Mouse (Mus musculus) hindbrain, embryonic 13.5 days (tissue): ENCODE results near the gene Hps3. TPM values are rescaled to one million over a fixed set of nuclear protein-coding genes. Genes with fewer than 3 reads are reported as not detected.
"Not testable (repeated sequence)": the region's sequence is repeated elsewhere in the genome, so short reads cannot be mapped to it uniquely, and the experiment has no call there.

Source experiments
- ATAC-seq: fragments of 200-750 bp; cut with Nextera tagmentation; 2 replicates; pipeline ENCODE4 v1.8.0; 2017; ENCODE audit warnings: moderate TSS enrichment; ENCODE audit not compliant: low FRiP score
- H3K27ac ChIP-seq: fragments of 300-500 bp; sonication (generic); 2 replicates; pipeline ENCODE4 v1.5.1; 2015; ENCODE audit warnings: inconsistent platforms, mild to moderate bottlenecking, moderate library complexity
- H3K27me3 ChIP-seq: fragments of 300-500 bp; sonication (generic); 2 replicates; pipeline ENCODE4 v1.6.1; 2015; ENCODE audit warnings: mild to moderate bottlenecking, inconsistent platforms
- H3K36me3 ChIP-seq: fragments of 300-500 bp; sonication (generic); 2 replicates; pipeline ENCODE4 v1.6.1; 2015; ENCODE audit warnings: mild to moderate bottlenecking, inconsistent platforms
- H3K4me1 ChIP-seq: fragments of 300-500 bp; sonication (generic); replicated peaks from 2 replicates; pipeline ENCODE4 v1.6.1; 2015; ENCODE audit warnings: inconsistent platforms
- H3K4me2 ChIP-seq: fragments of 300-500 bp; sonication (generic); 2 replicates; pipeline ENCODE4 v1.6.1; 2015; ENCODE audit warnings: inconsistent platforms, mild to moderate bottlenecking, moderate library complexity
- H3K4me3 ChIP-seq: fragments of 300-500 bp; sonication (generic); 2 replicates; pipeline ENCODE4 v1.5.1; 2015; ENCODE audit warnings: mild to moderate bottlenecking, inconsistent platforms
- H3K9ac ChIP-seq: fragments of 300-500 bp; sonication (generic); 2 replicates; pipeline ENCODE4 v1.6.1; 2015; ENCODE audit warnings: mild to moderate bottlenecking, inconsistent platforms
- H3K9me3 ChIP-seq: fragments of 300-500 bp; sonication (generic); 2 replicates; pipeline ENCODE4 v1.6.1; 2016; ENCODE audit warnings: inconsistent platforms
- WGBS: fragments of 180-500 bp; shearing (Covaris S2); methylation state at CpG from one replicate; pipeline ENCODE4 v1.1.7; 2015; 5-methylcytosine and 5-hydroxymethylcytosine counted together
- polyA plus RNA-seq: library from polyadenylated mRNA; unstranded; fragments of >200 nt; fragmentation: Nextera tagmentation; extraction: Ambion mirVana; gene quantifications from 2 replicates; pipeline ENCODE4 v1.2.1, GENCODE M21; 2015

The Hps3 gene
- polyA plus RNA-seq, 1 experiment from 2014 or later = 13.8 TPM

- H3K4me3 ChIP-seq = no peak overlapping the region
- ATAC-seq = no peak
- WGBS = 87% methylated on average over 5 of the region's 5 CpGs
These were observed 7.3 kb downstream of the Hps3 start for GRCm38 (mm10) chr3:20027788-20028187.

GRCm38 (mm10) chr3:20026996-20027689 lies 8.0 kb downstream of the Hps3 start:
- H3K4me2 ChIP-seq = no peak overlapping the region
- no peaks in the 10 kb centered on the region for H3K4me1 ChIP-seq
- H3K9me3 ChIP-seq = no peaks in the 10 kb centered on the region
- no peak overlapping the region for H3K9ac ChIP-seq
- no peak overlapping the region for H3K4me3 ChIP-seq
- no peaks in the 10 kb centered on the region for H3K27me3 ChIP-seq
- peaks cover 55% of the 10 kb centered on the region for H3K36me3 ChIP-seq
- no peak for ATAC-seq
- no peak overlapping the region for H3K27ac ChIP-seq
- 93% methylated on average over 8 of the region's 8 CpGs for WGBS

More at GRCm38 (mm10) chr3:20027788-20028187, 7.3 kb downstream of the Hps3 start:
- H3K4me1 ChIP-seq = no peaks in the 10 kb centered on the region
- H3K4me2 ChIP-seq = no peak overlapping the region
- no peaks in the 10 kb centered on the region for H3K27me3 ChIP-seq
- H3K9me3 ChIP-seq = no peaks in the 10 kb centered on the region
- H3K9ac ChIP-seq = no peak overlapping the region
- no peak overlapping the region for H3K27ac ChIP-seq
- H3K36me3 ChIP-seq = peaks cover 49% of the 10 kb centered on the region

- no peaks in the 10 kb centered on the region for H3K27me3 ChIP-seq
- no peak for ATAC-seq
- H3K9me3 ChIP-seq = no peaks in the 10 kb centered on the region
- no peak overlapping the region for H3K27ac ChIP-seq
- H3K36me3 ChIP-seq = peaks cover 60% of the 10 kb centered on the region
- H3K4me3 ChIP-seq = no peak overlapping the region
- no peak overlapping the region for H3K4me2 ChIP-seq
- H3K9ac ChIP-seq = no peak overlapping the region
- H3K4me1 ChIP-seq = no peaks in the 10 kb centered on the region
These were observed 8.6 kb downstream of the Hps3 start for GRCm38 (mm10) chr3:20026481-20026880.

- Histone ChIP-seq H3K27ac (no peak overlapping the region), H3K36me3 (peaks cover 72% of the 10 kb centered on the region)
- 52% methylated on average over 1 of the region's 1 CpGs for WGBS
These were observed 11.3 kb downstream of the Hps3 start for GRCm38 (mm10) chr3:20023832-20024231.

GRCm38 (mm10) chr3:20018076-20018475 lies 17.0 kb downstream of the Hps3 start:
- no peak for ATAC-seq
- Histone ChIP-seq H3K9me3 (no peaks in the 10 kb centered on the region), H3K27ac (no peak overlapping the region), H3K27me3 (no peaks in the 10 kb centered on the region), H3K4me3 (no peak overlapping the region), H3K9ac (no peak overlapping the region), H3K36me3 (peaks cover 73% of the 10 kb centered on the region), H3K4me2 (no peak overlapping the region), H3K4me1 (no peaks in the 10 kb centered on the region)
- WGBS = 92% methylated on average over 8 of the region's 8 CpGs

More at GRCm38 (mm10) chr3:20023832-20024231, 11.3 kb downstream of the Hps3 start:
- Histone ChIP-seq H3K9ac (no peak overlapping the region), H3K4me2 (no peak overlapping the region), H3K4me1 (no peaks in the 10 kb centered on the region), H3K9me3 (no peaks in the 10 kb centered on the region), H3K27me3 (no peaks in the 10 kb centered on the region), H3K4me3 (no peak overlapping the region)
- no peak for ATAC-seq

GRCm38 (mm10) chr3:20014454-20014853 lies 20.7 kb downstream of the Hps3 start:
- Histone ChIP-seq H3K4me1 (no peaks in the 10 kb centered on the region), H3K9ac (no peak overlapping the region), H3K27me3 (no peaks in the 10 kb centered on the region), H3K4me2 (no peak overlapping the region), H3K27ac (no peak overlapping the region), H3K9me3 (no peaks in the 10 kb centered on the region), H3K4me3 (no peak overlapping the region), H3K36me3 (peaks cover 66% of the 10 kb centered on the region)
- peak; percentile 66; the same call in 1 of the 2 replicates for ATAC-seq
- 97% methylated on average over 2 of the region's 2 CpGs for WGBS

- H3K36me3 ChIP-seq = peaks cover 53% of the 10 kb centered on the region
- not testable (repeated sequence) for H3K27me3 ChIP-seq, ATAC-seq, H3K9me3 ChIP-seq, H3K9ac ChIP-seq, H3K4me2 ChIP-seq, H3K27ac ChIP-seq, H3K4me1 ChIP-seq, H3K4me3 ChIP-seq
- WGBS = 84% methylated on average over 7 of the region's 7 CpGs
These were observed 24.2 kb downstream of the Hps3 start for GRCm38 (mm10) chr3:20010905-20011304.

GRCm38 (mm10) chr3:20010464-20010863 lies 24.7 kb downstream of the Hps3 start:
- no peak overlapping the region for H3K4me3 ChIP-seq
- H3K27ac ChIP-seq = no peak overlapping the region
- H3K4me1 ChIP-seq = no peaks in the 10 kb centered on the region
- no peak overlapping the region for H3K9ac ChIP-seq
- ATAC-seq = no peak
- H3K36me3 ChIP-seq = peaks cover 49% of the 10 kb centered on the region
- H3K27me3 ChIP-seq = no peaks in the 10 kb centered on the region
- H3K9me3 ChIP-seq = no peaks in the 10 kb centered on the region
- WGBS = 90% methylated on average over 9 of the region's 9 CpGs
- H3K4me2 ChIP-seq = no peak overlapping the region

GRCm38 (mm10) chr3:20007759-20008158 lies 27.4 kb downstream of the Hps3 start:
- Histone ChIP-seq H3K9me3 (no peaks in the 10 kb centered on the region), H3K4me3 (no peak overlapping the region), H3K27ac (no peak overlapping the region), H3K27me3 (no peaks in the 10 kb centered on the region), H3K36me3 (peaks cover 39% of the 10 kb centered on the region), H3K4me2 (no peak overlapping the region), H3K9ac (no peak overlapping the region), H3K4me1 (no peaks in the 10 kb centered on the region)
- 91% methylated on average over 5 of the region's 5 CpGs for WGBS
- ATAC-seq = no peak

GRCm38 (mm10) chr3:20007275-20007674 lies 27.8 kb downstream of the Hps3 start:
- no peak overlapping the region for H3K4me2 ChIP-seq
- H3K4me3 ChIP-seq = no peak overlapping the region
- no peak overlapping the region for H3K27ac ChIP-seq
- no peaks in the 10 kb centered on the region for H3K9me3 ChIP-seq
- ATAC-seq = no peak
- H3K9ac ChIP-seq = no peak overlapping the region
- peaks cover 39% of the 10 kb centered on the region for H3K36me3 ChIP-seq
- H3K4me1 ChIP-seq = no peaks in the 10 kb centered on the region
- 95% methylated on average over 4 of the region's 4 CpGs for WGBS
- no peaks in the 10 kb centered on the region for H3K27me3 ChIP-seq

GRCm38 (mm10) chr3:20005611-20006010 lies 29.5 kb downstream of the Hps3 start:
- Histone ChIP-seq H3K4me2 (no peak overlapping the region), H3K4me1 (no peaks in the 10 kb centered on the region), H3K27me3 (no peaks in the 10 kb centered on the region), H3K4me3 (no peak overlapping the region), H3K36me3 (peaks cover 41% of the 10 kb centered on the region), H3K9me3 (no peaks in the 10 kb centered on the region), H3K9ac (no peak overlapping the region), H3K27ac (no peak overlapping the region)
- WGBS = 82% methylated on average over 1 of the region's 1 CpGs
- ATAC-seq = no peak

- no peak for ATAC-seq
- H3K4me2 ChIP-seq = no peak overlapping the region
- H3K27me3 ChIP-seq = no peaks in the 10 kb centered on the region
- 90% methylated on average over 8 of the region's 8 CpGs for WGBS
- no peaks in the 10 kb centered on the region for H3K9me3 ChIP-seq
- H3K9ac ChIP-seq = no peak overlapping the region
- H3K36me3 ChIP-seq = peaks cover 40% of the 10 kb centered on the region
- no peaks in the 10 kb centered on the region for H3K4me1 ChIP-seq
- no peak overlapping the region for H3K27ac ChIP-seq
- H3K4me3 ChIP-seq = no peak overlapping the region
These were observed 30.7 kb downstream of the Hps3 start for GRCm38 (mm10) chr3:20004422-20004821.

GRCm38 (mm10) chr3:20002786-20003185 lies 32.3 kb downstream of the Hps3 start:
- ATAC-seq = no peak
- Histone ChIP-seq H3K4me1 (no peaks in the 10 kb centered on the region), H3K9me3 (no peaks in the 10 kb centered on the region), H3K9ac (no peak overlapping the region), H3K4me3 (no peak overlapping the region), H3K27ac (no peak overlapping the region), H3K4me2 (no peak overlapping the region), H3K36me3 (peaks cover 34% of the 10 kb centered on the region), H3K27me3 (no peaks in the 10 kb centered on the region)
- WGBS = 79% methylated on average over 5 of the region's 5 CpGs
